Mouse (Mus musculus) CH12.LX (cell line): ENCODE measurements around the gene Ddx47. TPM values are rescaled to one million over a fixed set of nuclear protein-coding genes. Genes with fewer than 3 reads are reported as not detected.

ENCODE experiments used
- DNase-seq: peaks from one replicate; pipeline ENCODE4 v3.0.0-alpha.2; 2013; ENCODE audit errors: extremely low read depth
- H3K27ac ChIP-seq: 2 replicates; pipeline ENCODE4 v1.5.1; 2012; ENCODE audit warnings: low read depth, mild to moderate bottlenecking, control low read depth, moderate library complexity; ENCODE audit not compliant: insufficient read depth
- H3K27me3 ChIP-seq: replicated peaks from 2 replicates; pipeline ENCODE3; 2012; ENCODE audit warnings: inconsistent platforms
- H3K36me3 ChIP-seq, 2 experiments: replicated peaks in 1 of 2; 2 replicates each; pipeline versions ENCODE3 to v1.6.1; 2012; ENCODE audit warnings: inconsistent platforms in 1 of 2, low read length in 1 of 2, mild to moderate bottlenecking in 1 of 2, mixed read lengths in 1 of 2, moderate library complexity in 1 of 2; ENCODE audit not compliant: control insufficient read depth in 1 of 2, insufficient read depth in 1 of 2
- H3K4me1 ChIP-seq, 2 experiments: 2 replicates each; pipeline ENCODE4 v1.6.1; 2012; ENCODE audit warnings: inconsistent platforms in 1 of 2, moderate library complexity in 1 of 2; ENCODE audit not compliant: insufficient read depth in 2 of 2, control insufficient read depth in 1 of 2
- H3K4me2 ChIP-seq: 2 replicates; pipeline ENCODE4 v1.6.1; 2012; ENCODE audit warnings: low read depth, mild to moderate bottlenecking, control low read depth; ENCODE audit not compliant: poor library complexity, insufficient read depth, severe bottlenecking
- H3K4me3 ChIP-seq, 3 experiments: fragments of 150-350 bp in 1 of 3; sonication (generic) in 1 of 3; replicated peaks in 1 of 3; 2 replicates each; pipeline versions ENCODE3 to v1.5.1; 2011 to 2012; ENCODE audit warnings: low read depth in 2 of 3, low read length in 2 of 3, mild to moderate bottlenecking in 2 of 3, moderate library complexity in 2 of 3, control low read depth in 1 of 3, improper control_type of control experiment in 1 of 3, inconsistent platforms in 1 of 3, mixed read lengths in 1 of 3; ENCODE audit not compliant: poor library complexity in 1 of 3
- H3K79me2 ChIP-seq: replicated peaks from 2 replicates; pipeline ENCODE4 v1.6.1; 2012; ENCODE audit warnings: mild to moderate bottlenecking, moderate library complexity; ENCODE audit not compliant: control insufficient read depth, poor library complexity, insufficient read depth, severe bottlenecking; ENCODE audit errors: extremely low read depth
- H3K9ac ChIP-seq: 2 replicates; pipeline ENCODE4 v1.6.1; 2012; ENCODE audit warnings: low read depth, mild to moderate bottlenecking, control low read depth, moderate library complexity; ENCODE audit not compliant: insufficient read depth
- H3K9me3 ChIP-seq: replicated peaks from 2 replicates; pipeline ENCODE3; 2012; ENCODE audit warnings: low read length, inconsistent platforms, mixed read lengths
- BHLHE40 ChIP-seq: IDR thresholded peaks from 2 replicates; pipeline ENCODE4 v1.6.1; 2011; ENCODE audit warnings: mild to moderate bottlenecking, low read depth, low read length, improper control_type of control experiment
- CHD1 ChIP-seq: IDR thresholded peaks from 2 replicates; pipeline ENCODE4 v1.6.1; 2012; ENCODE audit warnings: low read depth, low read length, improper control_type of control experiment, inconsistent platforms
- E2F4 ChIP-seq: IDR thresholded peaks from 2 replicates; pipeline ENCODE4 v1.6.1; 2011; ENCODE audit warnings: low read depth, low read length, improper control_type of control experiment; ENCODE audit not compliant: insufficient replicate concordance
- EP300 ChIP-seq: IDR thresholded peaks from 2 replicates; pipeline ENCODE4 v1.6.1; 2011; ENCODE audit warnings: low read length, improper control_type of control experiment
- ETS1 ChIP-seq: conservative IDR thresholded peaks from 2 replicates; pipeline ENCODE4 v1.6.1; 2012; ENCODE audit warnings: low read depth, mild to moderate bottlenecking, inconsistent platforms, low read length, improper control_type of control experiment, moderate library complexity
- GABPA ChIP-seq: IDR thresholded peaks from 2 replicates; pipeline ENCODE4 v1.6.1; 2012; ENCODE audit warnings: low read depth, low read length, improper control_type of control experiment, inconsistent platforms; ENCODE audit not compliant: insufficient replicate concordance
- IRF4 ChIP-seq: IDR thresholded peaks from 2 replicates; pipeline ENCODE4 v1.6.1; 2014; ENCODE audit warnings: low read depth, mild to moderate bottlenecking, inconsistent platforms, low read length, improper control_type of control experiment
- MAX ChIP-seq: IDR thresholded peaks from 2 replicates; pipeline ENCODE4 v1.6.1; 2011; ENCODE audit warnings: low read length, improper control_type of control experiment
- MEF2A ChIP-seq: IDR thresholded peaks from 2 replicates; pipeline ENCODE4 v1.6.1; 2014; ENCODE audit warnings: low read depth, mild to moderate bottlenecking, inconsistent platforms, low read length, improper control_type of control experiment, borderline replicate concordance
- MXI1 ChIP-seq: IDR thresholded peaks from 2 replicates; pipeline ENCODE4 v1.6.1; 2011; ENCODE audit warnings: mild to moderate bottlenecking, low read depth, low read length, improper control_type of control experiment
- MYC ChIP-seq: IDR thresholded peaks from 2 replicates; pipeline ENCODE4 v1.6.1; 2011; ENCODE audit warnings: low read depth, mild to moderate bottlenecking, improper control_type of control experiment, low read length
- NELFE ChIP-seq: IDR thresholded peaks from 2 replicates; pipeline ENCODE4 v1.6.1; 2011; ENCODE audit warnings: low read depth, low read length, improper control_type of control experiment
- PAX5 ChIP-seq: IDR thresholded peaks from 2 replicates; pipeline ENCODE4 v1.6.1; 2012; ENCODE audit warnings: low read length, inconsistent platforms, mixed read lengths
- TCF12 ChIP-seq: IDR thresholded peaks from 2 replicates; pipeline ENCODE4 v1.6.1; 2014; ENCODE audit warnings: low read depth, mild to moderate bottlenecking, inconsistent platforms, low read length, improper control_type of control experiment
- USF1 ChIP-seq: IDR thresholded peaks from 2 replicates; pipeline ENCODE4 v1.6.1; 2014; ENCODE audit warnings: low read depth, mild to moderate bottlenecking, inconsistent platforms, low read length, improper control_type of control experiment
- ZNF384 ChIP-seq: IDR thresholded peaks from 2 replicates; pipeline ENCODE4 v1.6.1; 2012; ENCODE audit warnings: low read depth, low read length, improper control_type of control experiment, inconsistent platforms
- dilution Hi-C: fragments of 300-500 bp; cut with MboI; formaldehyde crosslinking; loops from 2 replicates; pipeline ENCODE4 v1.14.3; 2020; ENCODE audit warnings: low sequenced_read_pairs; ENCODE audit not compliant: extremely low pct_unique_long_range_greater_than_20kb, extremely low pct_ligation_motif_present
- in situ Hi-C: fragments of 300-500 bp; cut with MboI; formaldehyde crosslinking; loops from 3 replicates; pipeline ENCODE4 v1.14.3; 2019; ENCODE audit warnings: low sequenced_read_pairs, low pct_ligation_motif_present, low pct_unique_long_range_greater_than_20kb, mixed read lengths
- polyA plus RNA-seq: library from polyadenylated mRNA; unstranded; fragments of >175 nt; gene quantifications from 2 replicates; pipeline ENCODE4 v1.2.1, GENCODE M21; 2012; ENCODE audit warnings: low read depth; ENCODE audit not compliant: insufficient read length
- total RNA-seq, 2 experiments: library from RNA; depleted of rRNA; stranded (reverse); fragments of 300-350 nt in 1 of 2; fragments of >200 nt in 1 of 2; gene quantifications; 2 replicates each; pipeline ENCODE4 v1.2.3; 2012 to 2014

The Ddx47 gene
- total and polyA plus RNA-seq, 3 experiments = 61.4 to 110 (median 82.6) TPM

- H3K27me3 ChIP-seq = no peaks in the 10 kb centered on the region
- in situ Hi-C loops = no loop called here
These were observed 12.0 kb downstream of the Ddx47 start for GRCm38 (mm10) chr6:135023379-135023778.

GRCm38 (mm10) chr6:135024781-135025420 is 13.5 kb downstream of the Ddx47 start:
- in situ Hi-C loops (no loop called here), dilution Hi-C loops (no loop called here)
- Histone ChIP-seq H3K27me3 (no peaks in the 10 kb centered on the region), H3K4me3 (no peak overlapping the region), H3K9ac (no peak overlapping the region), H3K4me2 (no peak overlapping the region), H3K36me3 (peaks cover 43 to 55% of the 10 kb centered on the region in 2 experiments), H3K27ac (no peak overlapping the region), H3K4me1 (peaks cover 0 to 25% of the 10 kb centered on the region in 2 experiments; a peak in 2 of 4 replicates), H3K79me2 (no peaks in the 10 kb centered on the region), H3K9me3 (no peaks in the 10 kb centered on the region)
- no peak for TF ChIP-seq BHLHE40
- TF ChIP-seq EP300 = no peak
- no peak for TF ChIP-seq ZNF384
- no peak for TF ChIP-seq PAX5
- no peak for TF ChIP-seq GABPA
- no peak for TF ChIP-seq MEF2A
- no peak for TF ChIP-seq MAX
- TF ChIP-seq IRF4 = no peak
- no peak for TF ChIP-seq CHD1
- DNase-seq = no peak

More at GRCm38 (mm10) chr6:135023379-135023778, 12.0 kb downstream of the Ddx47 start:
- TF ChIP-seq ETS1 (no peak), MXI1 (no peak), USF1 (no peak), NELFE (no peak), TCF12 (no peak), MYC (no peak), E2F4 (no peak)
- Histone ChIP-seq H3K4me1 (peaks cover 0 to 14% of the 10 kb centered on the region in 2 experiments; a peak in 2 of 4 replicates), H3K9ac (no peak overlapping the region), H3K27ac (no peak overlapping the region), H3K4me3 (no peak overlapping the region), H3K79me2 (no peaks in the 10 kb centered on the region), H3K36me3 (peaks cover 56 to 69% of the 10 kb centered on the region in 2 experiments), H3K4me2 (no peak overlapping the region), H3K9me3 (no peaks in the 10 kb centered on the region)
- DNase-seq = no peak
- dilution Hi-C loops = no loop called here
